Comparison of ENCODE assay signal across 22 mouse cellular contexts in the genomic region with DNA sequence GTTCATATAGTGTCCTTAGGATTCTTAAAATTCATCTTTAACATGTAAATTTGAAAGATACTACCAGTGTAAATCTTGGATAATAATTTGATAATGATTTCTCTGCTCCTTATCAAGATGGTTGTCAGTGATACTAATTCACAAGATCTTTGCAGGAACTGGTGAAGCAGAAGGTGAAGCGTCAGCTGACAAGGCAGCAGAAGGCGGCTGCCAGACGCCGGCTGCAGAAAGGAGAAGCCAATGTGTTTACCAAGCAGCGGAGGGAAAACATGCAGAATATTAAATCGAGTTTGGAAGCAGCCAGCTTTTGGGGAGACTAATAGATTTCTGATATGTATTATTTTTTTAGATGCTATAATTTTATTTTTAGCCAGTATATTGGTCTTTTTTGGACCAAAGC. TPM values are rescaled to one million over a fixed set of nuclear protein-coding genes. Genes with fewer than 3 reads are reported as not detected.
A peak's percentile ranks its signal among the peaks of the same experiment; 100 is the strongest.
DNase-seq lines count a peak whose midpoint lies in the region; ATAC-seq lines count a peak whose summit lies in the region.
"Had no signal": no experiment of that assay in that cellular context is flagged by ENCODE, and none has a peak within 500 bp of the region (broad histone marks: within the 10 kb centered on the region; RNA-seq: fewer than 3 reads in every experiment).

No protein-coding gene starts in this region.

- H3K9ac ChIP-seq in forebrain, embryonic 16.5 days (replicated peaks; ENCODE audit: low read depth, low read length) = no peak overlapping the region
- no peak overlapping the region for H3K9ac ChIP-seq in liver, embryonic 11.5 days (ENCODE audit: low read depth, low read length)
- H3K9ac ChIP-seq: heart, embryonic 13.5 days; hindbrain, embryonic 15.5 days; kidney, embryonic 15.5 days; limb, embryonic 12.5 days; lung, embryonic 15.5 days; neural tube, embryonic 12.5 days had no signal

- no peak for ATAC-seq in cerebellum, adult (ENCODE audit: insufficient number of reproducible peaks, low FRiP score, low TSS enrichment)
- ATAC-seq in forebrain, embryonic 16.5 days = peak; percentile 76
- ATAC-seq in liver, embryonic 11.5 days (replicated peaks; ENCODE audit: low FRiP score) = no peak
- ATAC-seq: CD4-positive, CD25-positive, alpha-beta regulatory T cell, adult 4 months had no signal

- peaks cover 15% of the 10 kb centered on the region for H3K4me1 ChIP-seq in forebrain, embryonic 16.5 days (replicated peaks; ENCODE audit: control insufficient read depth, insufficient read depth, low read length)
- no peaks in the 10 kb centered on the region for H3K4me1 ChIP-seq in liver, embryonic 11.5 days (replicated peaks; ENCODE audit: control insufficient read depth, insufficient read depth, low read length)
- H3K4me1 ChIP-seq: heart, embryonic 13.5 days; hindbrain, embryonic 15.5 days; kidney, embryonic 15.5 days; limb, embryonic 12.5 days; lung, embryonic 15.5 days; neural tube, embryonic 12.5 days had no signal

- WGBS in forebrain, embryonic 16.5 days = 64% methylated on average over 6 of the region's 6 CpGs
- 91% methylated on average over 6 of the region's 6 CpGs for WGBS in liver, embryonic 11.5 days

- H3K36me3 ChIP-seq in forebrain, embryonic 16.5 days (ENCODE audit: control insufficient read depth, insufficient read depth) = peaks cover 8% of the 10 kb centered on the region
- peaks cover 10% of the 10 kb centered on the region; the same call in 1 of the 2 replicates for H3K36me3 ChIP-seq in liver, embryonic 11.5 days (ENCODE audit: control insufficient read depth, insufficient read depth, low read length)

- no peak overlapping the region for H3K4me3 ChIP-seq in forebrain, embryonic 16.5 days (replicated peaks; ENCODE audit: low read length)
- H3K4me3 ChIP-seq in liver, embryonic 11.5 days (ENCODE audit: low read depth, low read length) = no peak overlapping the region
- H3K4me3 ChIP-seq: heart, embryonic 13.5 days; hindbrain, embryonic 15.5 days; kidney, embryonic 15.5 days; limb, embryonic 12.5 days; lung, embryonic 15.5 days; myocyte; neural tube, embryonic 12.5 days had no signal

- peak; percentile 17 to 28 for DNase-seq in cerebellum, postnatal 25 days
- peak; percentile 51 for DNase-seq in layer of hippocampus, adult 11-12 months (ENCODE audit: low spot score)
- DNase-seq in layer of hippocampus, postnatal 25 days (ENCODE audit: extremely low spot score in 1 of 2, low spot score in 1 of 2) = no peak
- DNase-seq in brain, adult 2 months (ENCODE audit: low read depth, low spot score) = peak; percentile 53
- DNase-seq in liver, embryonic 11.5 days (ENCODE audit: low spot score) = no peak
- DNase-seq in urinary bladder, postnatal 36 days (ENCODE audit: low spot score in 2 of 2) = no peak
- DNase-seq: adrenal gland, postnatal 14 days; right cerebral cortex, adult 18-20 months; thymus, postnatal 4 days had no signal

- no peaks in the 10 kb centered on the region for H3K27me3 ChIP-seq in forebrain, embryonic 16.5 days (replicated peaks; ENCODE audit: control insufficient read depth, insufficient read depth, low read length)
- H3K27me3 ChIP-seq in liver, embryonic 11.5 days (replicated peaks; ENCODE audit: control insufficient read depth, insufficient read depth, low read length) = no peaks in the 10 kb centered on the region
- H3K27me3 ChIP-seq: heart, embryonic 13.5 days; hindbrain, embryonic 15.5 days; kidney, embryonic 15.5 days; limb, embryonic 12.5 days; lung, embryonic 15.5 days; neural tube, embryonic 12.5 days had no signal

- H3K4me2 ChIP-seq in forebrain, embryonic 16.5 days (ENCODE audit: low read length) = no peak overlapping the region
- H3K4me2 ChIP-seq in liver, embryonic 11.5 days = no peak overlapping the region
- H3K4me2 ChIP-seq: heart, embryonic 13.5 days; hindbrain, embryonic 15.5 days; kidney, embryonic 15.5 days; limb, embryonic 12.5 days; lung, embryonic 15.5 days; midbrain, embryonic 11.5 days; neural tube, embryonic 12.5 days had no signal

- H3K27ac ChIP-seq in forebrain, embryonic 16.5 days (ENCODE audit: low read length) = no peak overlapping the region
- H3K27ac ChIP-seq in liver, embryonic 11.5 days (ENCODE audit: low read depth, low read length) = no peak overlapping the region
- H3K27ac ChIP-seq: heart, embryonic 13.5 days; hindbrain, embryonic 15.5 days; kidney, embryonic 15.5 days; limb, embryonic 12.5 days; lung, embryonic 15.5 days; neural tube, embryonic 12.5 days had no signal

- H3K9me3 ChIP-seq in forebrain, embryonic 16.5 days (ENCODE audit: control insufficient read depth, low read length) = no peaks in the 10 kb centered on the region
- no peaks in the 10 kb centered on the region for H3K9me3 ChIP-seq in liver, embryonic 11.5 days (ENCODE audit: control insufficient read depth, low read length)
- H3K9me3 ChIP-seq: heart, embryonic 13.5 days; hindbrain, embryonic 15.5 days; kidney, embryonic 15.5 days; limb, embryonic 12.5 days; lung, embryonic 15.5 days; neural tube, embryonic 12.5 days had no signal

RNA-seq across cellular contexts. Expression of a gene that starts 9.2 kb away (rescaled TPM):
- 10 to 100 TPM; 75.8 to 82.7 TPM for total RNA-seq in layer of hippocampus, postnatal 25 days (2021)
- polyA plus RNA-seq in forebrain, embryonic 16.5 days (2015; fragmentation: Nextera tagmentation; extraction: Ambion mirVana) = 30.5 and 33.3 TPM in 2 replicates
- 2.8 and 3.9 TPM in 2 replicates for polyA plus RNA-seq in liver, embryonic 11.5 days (2014; fragmentation: Nextera tagmentation; extraction: Ambion mirVana)
- total RNA-seq: hematopoietic stem cell, adult 5-6 weeks; megakaryocyte progenitor cell, adult 5-6 weeks had no signal

RNA-seq across cellular contexts. Expression of a gene that starts 19.2 kb away (rescaled TPM):
- 10 to 100 TPM; 17.8 to 18.5 TPM for total RNA-seq in layer of hippocampus, postnatal 25 days (2021)
- polyA plus RNA-seq in forebrain, embryonic 16.5 days (2015; fragmentation: Nextera tagmentation; extraction: Ambion mirVana) = 28.6 and 29.3 TPM in 2 replicates
- 29.6 and 31.6 TPM in 2 replicates for polyA plus RNA-seq in liver, embryonic 11.5 days (2014; fragmentation: Nextera tagmentation; extraction: Ambion mirVana)

Comparison
In these comparisons a context has a peak if more than half of its experiments do, and no peak if none do; other contexts are left out.
1. DNase-seq: peak in cerebellum, postnatal 25 days (2 of 2), layer of hippocampus, adult 11-12 months (single experiment) and brain, adult 2 months (single experiment); none in layer of hippocampus, postnatal 25 days (0 of 2), liver, embryonic 11.5 days (single experiment) and urinary bladder, postnatal 36 days (0 of 2).